Mouse (Mus musculus) heart, postnatal 0 days (tissue): ENCODE results near the gene Jarid2. TPM values are rescaled to one million over a fixed set of nuclear protein-coding genes. Genes with fewer than 3 reads are reported as not detected.
A peak's percentile ranks its signal among the peaks of the same experiment; 100 is the strongest.

Experiments used
- ATAC-seq: fragments of 200-750 bp; cut with Nextera tagmentation; 2 replicates; pipeline ENCODE4 v1.8.0; 2017; ENCODE audit warnings: low read depth, moderate number of reproducible peaks, moderate library complexity; ENCODE audit not compliant: insufficient read depth
- DNase-seq: peaks from one replicate; pipeline ENCODE4 v3.0.0-alpha.2; 2016; ENCODE audit warnings: low spot score
- H3K27ac ChIP-seq: fragments of 300-500 bp; sonication (generic); 2 replicates; pipeline ENCODE4 v1.5.1; 2014; ENCODE audit warnings: low read depth, mild to moderate bottlenecking
- H3K27me3 ChIP-seq: fragments of 300-500 bp; sonication (generic); 2 replicates; pipeline ENCODE4 v1.6.1; 2014; ENCODE audit warnings: low read length, mixed read lengths; ENCODE audit not compliant: control insufficient read depth, insufficient read depth
- H3K36me3 ChIP-seq: fragments of 300-500 bp; sonication (generic); replicated peaks from 2 replicates; pipeline ENCODE4 v1.6.1; 2014; ENCODE audit warnings: low read length, mixed read lengths; ENCODE audit not compliant: control insufficient read depth, insufficient read depth
- H3K4me1 ChIP-seq: fragments of 300-500 bp; sonication (generic); 2 replicates; pipeline ENCODE4 v1.6.1; 2014; ENCODE audit warnings: antibody characterized with exemption; ENCODE audit not compliant: control insufficient read depth, insufficient read depth
- H3K4me2 ChIP-seq: fragments of 300-500 bp; sonication (generic); 2 replicates; pipeline ENCODE4 v1.6.1; 2014; ENCODE audit warnings: low read depth, mild to moderate bottlenecking, low read length, moderate library complexity
- H3K4me3 ChIP-seq: fragments of 300-500 bp; sonication (generic); 2 replicates; pipeline ENCODE4 v1.5.1; 2014; ENCODE audit warnings: low read depth, low read length
- H3K9ac ChIP-seq: fragments of 300-500 bp; sonication (generic); replicated peaks from 2 replicates; pipeline ENCODE4 v1.6.1; 2014; ENCODE audit warnings: low read depth, low read length, mixed read lengths
- H3K9me3 ChIP-seq: fragments of 300-500 bp; sonication (generic); replicated peaks from 2 replicates; pipeline ENCODE4 v1.6.1; 2016; ENCODE audit warnings: low read length; ENCODE audit not compliant: control insufficient read depth
- CTCF ChIP-seq: IDR thresholded peaks from 2 replicates; pipeline ENCODE4 v1.5.1; 2016; ENCODE audit warnings: antibody characterized with exemption, control low read depth, low read depth
- EP300 ChIP-seq: IDR thresholded peaks from 2 replicates; pipeline ENCODE4 v1.6.1; 2016; ENCODE audit warnings: antibody characterized with exemption, low read depth
- WGBS: fragments of 180-500 bp; shearing (Covaris S2); extraction: QIAGEN DNeasy Blood & Tissue Kit; methylation state at CpG from one replicate; pipeline ENCODE4 v1.1.7; 2014; 5-methylcytosine and 5-hydroxymethylcytosine counted together
- polyA plus RNA-seq: library from polyadenylated mRNA; unstranded; fragments of >200 nt; fragmentation: Nextera tagmentation; extraction: Ambion mirVana; gene quantifications from 2 replicates; pipeline ENCODE4 v1.2.1, GENCODE M21; 2015
- total RNA-seq: library from RNA; depleted of rRNA; stranded (reverse); fragments of >200 nt; gene quantifications from 2 replicates; pipeline ENCODE4 v1.2.3, GENCODE M21; 2014; ENCODE audit warnings: low replicate concordance

Gene Jarid2
- total and polyA plus RNA-seq, 2 experiments from 2014 or later = 10.2 to 17.7 TPM

DNA sequence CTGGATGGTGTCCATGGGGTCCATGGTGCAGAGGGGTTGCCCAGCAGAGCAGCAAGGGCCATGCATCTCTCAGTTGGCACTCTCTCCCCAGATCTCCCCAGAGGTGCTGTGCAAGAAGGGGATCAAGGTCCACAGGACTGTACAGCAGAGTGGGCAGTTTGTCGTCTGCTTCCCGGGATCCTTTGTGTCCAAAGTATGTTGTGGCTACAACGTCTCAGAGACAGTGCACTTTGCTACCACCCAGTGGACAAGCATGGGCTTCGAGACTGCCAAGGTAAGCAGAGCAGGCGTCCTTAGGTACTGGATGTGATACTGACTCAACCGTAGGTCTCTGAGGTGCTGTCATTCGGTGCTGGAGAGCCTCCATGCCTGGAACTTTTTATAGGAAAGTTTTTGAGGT lies 184.3 kb downstream of the Jarid2 start:
- peaks cover 83% of the 10 kb centered on the region for H3K36me3 ChIP-seq
- H3K4me3 ChIP-seq = no peak overlapping the region
- H3K4me1 ChIP-seq = peaks cover 28% of the 10 kb centered on the region; the same call in 1 of the 2 replicates
- H3K4me2 ChIP-seq = no peak overlapping the region
- no peak overlapping the region for H3K27ac ChIP-seq
- H3K27me3 ChIP-seq = no peaks in the 10 kb centered on the region
- ATAC-seq (peak; percentile 31; the same call in 1 of the 2 replicates), DNase-seq (peak; percentile 28)
- no peaks in the 10 kb centered on the region for H3K9me3 ChIP-seq
- TF ChIP-seq EP300 = no peak
- peak; percentile 51 for TF ChIP-seq CTCF
- no peak overlapping the region for H3K9ac ChIP-seq
- WGBS = 53% methylated on average over 7 of the region's 7 CpGs

DNA sequence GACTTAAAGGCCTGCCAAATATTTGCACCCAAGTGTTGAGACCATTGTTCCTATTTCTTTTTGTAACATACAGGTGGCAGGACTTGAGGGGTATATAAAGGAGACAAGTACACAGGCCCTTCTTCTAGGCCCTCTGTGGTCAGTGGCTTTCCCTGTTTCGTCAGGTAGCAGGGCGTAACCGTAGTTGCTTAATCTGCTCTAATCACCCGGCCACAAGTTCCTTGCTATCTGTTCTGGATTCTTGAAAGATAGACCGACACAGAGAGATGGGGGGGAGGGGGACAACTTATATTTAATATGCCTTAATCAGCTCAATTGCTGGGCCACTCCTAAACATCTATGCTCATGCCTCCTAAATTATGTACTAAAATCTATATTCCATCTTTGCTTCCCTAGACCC lies 186.1 kb downstream of the Jarid2 start:
- H3K9me3 ChIP-seq = no peaks in the 10 kb centered on the region
- WGBS = 83% methylated on average over 5 of the region's 5 CpGs
- no peaks in the 10 kb centered on the region for H3K27me3 ChIP-seq
- no peak overlapping the region for H3K27ac ChIP-seq
- H3K4me3 ChIP-seq = no peak overlapping the region
- H3K4me1 ChIP-seq = peaks cover 22% of the 10 kb centered on the region; the same call in 1 of the 2 replicates
- no peak overlapping the region for H3K9ac ChIP-seq
- no peak for DNase-seq
- no peak for TF ChIP-seq CTCF
- TF ChIP-seq EP300 = no peak
- peaks cover 94% of the 10 kb centered on the region for H3K36me3 ChIP-seq
- ATAC-seq = no peak
- no peak overlapping the region for H3K4me2 ChIP-seq

DNA sequence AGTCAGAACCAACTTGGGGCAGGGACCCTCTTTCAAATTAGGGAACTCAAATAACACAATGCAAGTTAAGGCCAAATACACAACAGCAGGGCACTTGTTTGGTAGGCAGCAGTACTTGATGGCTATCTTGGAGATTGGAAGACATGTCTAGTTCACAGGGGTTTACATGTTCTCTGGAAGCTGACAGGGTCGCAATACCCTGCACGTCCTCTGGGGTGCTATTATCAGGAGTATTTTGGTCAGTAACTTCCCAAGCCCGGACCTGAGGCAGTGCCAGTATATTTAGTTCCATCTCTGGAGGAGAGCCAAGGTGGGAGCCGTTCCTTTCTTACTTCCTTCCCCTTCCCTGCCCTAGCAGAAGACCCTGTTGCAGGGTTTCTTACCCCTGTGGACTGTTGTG lies 186.7 kb downstream of the Jarid2 start:
- Histone ChIP-seq H3K4me1 (peaks cover 16% of the 10 kb centered on the region; the same call in 1 of the 2 replicates), H3K4me2 (no peak overlapping the region), H3K27ac (no peak overlapping the region), H3K4me3 (no peak overlapping the region), H3K9ac (no peak overlapping the region), H3K9me3 (no peaks in the 10 kb centered on the region), H3K36me3 (peaks cover 94% of the 10 kb centered on the region), H3K27me3 (no peaks in the 10 kb centered on the region)
- WGBS = 20% methylated on average over 4 of the region's 4 CpGs
- ATAC-seq (no peak), DNase-seq (peak; percentile 28)
- TF ChIP-seq EP300 (no peak), CTCF (no peak)

DNA sequence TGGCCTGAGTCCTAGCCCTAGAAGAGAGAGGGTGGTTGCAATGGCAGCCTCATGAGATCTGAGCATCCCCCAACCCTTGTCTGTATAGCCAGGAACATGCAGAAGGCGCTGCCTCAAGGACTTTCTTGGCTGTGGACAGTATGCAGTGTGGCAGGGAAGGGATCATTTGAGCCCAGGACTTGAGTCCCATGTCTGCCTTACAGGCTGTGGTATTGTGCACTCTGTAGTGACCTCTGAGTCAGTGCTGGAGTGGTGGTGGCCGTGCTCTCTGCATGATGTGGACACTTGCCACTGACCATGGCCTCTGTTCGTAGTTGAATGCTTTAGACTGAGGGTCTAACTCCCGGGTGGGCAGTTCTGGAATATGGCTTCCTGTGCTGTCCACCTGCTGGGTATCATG lies 187.9 kb downstream of the Jarid2 start:
- Histone ChIP-seq H3K4me3 (no peak overlapping the region), H3K9me3 (no peaks in the 10 kb centered on the region), H3K27me3 (no peaks in the 10 kb centered on the region), H3K4me1 (0 out of 2 replicates have a peak, but pooled peaks cover 9% of the 10 kb centered on the region), H3K4me2 (no peak overlapping the region), H3K36me3 (peaks cover 99% of the 10 kb centered on the region), H3K27ac (no peak overlapping the region), H3K9ac (no peak overlapping the region)
- ATAC-seq (no peak), DNase-seq (no peak)
- TF ChIP-seq CTCF (no peak), EP300 (no peak)
- 86% methylated on average over 4 of the region's 4 CpGs for WGBS

DNA sequence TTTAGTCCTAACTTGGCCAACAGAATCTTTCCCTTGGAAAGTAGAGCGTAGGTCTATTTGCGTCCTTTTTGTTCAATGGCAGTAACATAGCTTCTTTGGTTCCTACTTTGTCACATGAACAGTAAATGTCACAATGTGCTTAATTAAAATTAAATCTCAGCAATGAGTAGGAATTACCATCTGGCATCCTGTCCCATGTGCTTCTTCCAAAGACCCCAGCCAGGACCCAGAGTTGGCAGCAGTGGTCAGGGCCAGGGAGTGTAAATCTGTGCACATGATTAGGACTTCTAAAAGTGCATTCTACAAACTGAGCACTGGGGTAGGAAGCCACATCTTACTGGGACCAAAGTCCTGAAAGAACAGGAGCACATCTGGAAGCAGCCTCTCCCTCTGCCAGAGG lies 189.0 kb downstream of the Jarid2 start:
- H3K36me3 ChIP-seq = peaks cover 100% of the 10 kb centered on the region

DNA sequence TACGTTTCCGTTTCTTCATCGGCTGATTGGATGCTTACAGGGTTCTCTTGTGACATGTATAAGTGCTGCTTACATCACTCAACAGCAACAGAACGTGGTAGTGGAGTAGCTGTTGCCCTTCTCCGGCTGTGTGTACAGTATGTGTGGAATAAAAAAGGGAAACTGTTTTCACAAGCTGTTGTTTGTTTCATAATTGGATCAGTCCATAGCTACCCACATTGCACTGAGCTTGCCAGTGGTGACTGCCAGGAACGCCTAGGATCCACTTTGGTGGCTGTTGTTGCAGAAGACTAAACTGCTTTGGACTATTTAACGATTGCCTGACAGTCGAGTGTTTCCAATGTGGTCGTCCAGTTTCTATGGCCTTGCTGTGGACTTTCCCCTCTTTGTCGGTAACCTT lies 191.8 kb downstream of the Jarid2 start:
- Histone ChIP-seq H3K27me3 (no peaks in the 10 kb centered on the region), H3K36me3 (peaks cover 91% of the 10 kb centered on the region), H3K27ac (no peak overlapping the region), H3K4me1 (no peaks in the 10 kb centered on the region), H3K4me3 (no peak overlapping the region), H3K4me2 (no peak overlapping the region), H3K9me3 (no peaks in the 10 kb centered on the region), H3K9ac (no peak overlapping the region)
- WGBS = 81% methylated on average over 10 of the region's 10 CpGs
- TF ChIP-seq EP300 (no peak), CTCF (no peak)
- DNase-seq = no peak
- no peak for ATAC-seq

More for the DNA sequence above, 189.0 kb downstream of the Jarid2 start:
- H3K4me3 ChIP-seq = no peak overlapping the region
- H3K27ac ChIP-seq = no peak overlapping the region
- no peak for DNase-seq
- no peak for TF ChIP-seq CTCF
- no peak for TF ChIP-seq EP300
- no peaks in the 10 kb centered on the region for H3K4me1 ChIP-seq
- no peaks in the 10 kb centered on the region for H3K9me3 ChIP-seq
- H3K27me3 ChIP-seq = no peaks in the 10 kb centered on the region
- H3K4me2 ChIP-seq = no peak overlapping the region
- no peak overlapping the region for H3K9ac ChIP-seq
- WGBS = 88% methylated on average over 2 of the region's 2 CpGs
- ATAC-seq = no peak
